Mouse (Mus musculus) liver, embryonic 15.5 days (tissue): ENCODE data around the gene Apbb1ip. TPM values are rescaled to one million over a fixed set of nuclear protein-coding genes. Genes with fewer than 3 reads are reported as not detected.
"Not testable (repeated sequence)": the region's sequence is repeated elsewhere in the genome, so short reads cannot be mapped to it uniquely, and the experiment has no call there.

Experiments
- ATAC-seq: fragments of 200-750 bp; cut with Nextera tagmentation; 2 replicates; pipeline ENCODE4 v1.8.0; 2017; ENCODE audit warnings: moderate number of reproducible peaks, mild to moderate bottlenecking, moderate library complexity; ENCODE audit not compliant: insufficient read depth
- H3K27ac ChIP-seq: fragments of 300-500 bp; sonication (generic); replicated peaks from 2 replicates; pipeline ENCODE4 v1.5.1; 2015; ENCODE audit warnings: mild to moderate bottlenecking, inconsistent platforms
- H3K27me3 ChIP-seq: fragments of 300-500 bp; sonication (generic); 2 replicates; pipeline ENCODE4 v1.6.1; 2015; ENCODE audit warnings: mild to moderate bottlenecking, inconsistent platforms
- H3K36me3 ChIP-seq: fragments of 300-500 bp; sonication (generic); replicated peaks from 2 replicates; pipeline ENCODE4 v1.6.1; 2015; ENCODE audit warnings: moderate library complexity, mild to moderate bottlenecking, inconsistent platforms
- H3K4me1 ChIP-seq: fragments of 300-500 bp; sonication (generic); replicated peaks from 2 replicates; pipeline ENCODE4 v1.6.1; 2015; ENCODE audit warnings: inconsistent platforms
- H3K4me2 ChIP-seq: fragments of 300-500 bp; sonication (generic); 2 replicates; pipeline ENCODE4 v1.6.1; 2015; ENCODE audit warnings: moderate library complexity, mild to moderate bottlenecking, inconsistent platforms
- H3K4me3 ChIP-seq: fragments of 300-500 bp; sonication (generic); replicated peaks from 2 replicates; pipeline ENCODE4 v1.5.1; 2015; ENCODE audit warnings: mild to moderate bottlenecking, inconsistent platforms
- H3K9ac ChIP-seq: fragments of 300-500 bp; sonication (generic); 2 replicates; pipeline ENCODE4 v1.6.1; 2015; ENCODE audit warnings: moderate library complexity, mild to moderate bottlenecking, inconsistent platforms
- H3K9me3 ChIP-seq: fragments of 300-500 bp; sonication (generic); replicated peaks from 2 replicates; pipeline ENCODE4 v1.6.1; 2016; ENCODE audit warnings: inconsistent platforms
- WGBS: fragments of 180-500 bp; shearing (Covaris S2); methylation state at CpG from one replicate; pipeline ENCODE4 v1.1.7; 2015; ENCODE audit warnings: mixed read lengths; ENCODE audit not compliant: insufficient replicate concordance; 5-methylcytosine and 5-hydroxymethylcytosine counted together
- polyA plus RNA-seq: library from polyadenylated mRNA; unstranded; fragments of >200 nt; fragmentation: Nextera tagmentation; extraction: Ambion mirVana; gene quantifications from 2 replicates; pipeline ENCODE4 v1.2.1, GENCODE M21; 2015

Apbb1ip gene
- polyA plus RNA-seq, 1 experiment from 2014 or later, result 13.1 TPM

- not testable (repeated sequence) for H3K9me3 ChIP-seq, H3K4me3 ChIP-seq, H3K9ac ChIP-seq, H3K27ac ChIP-seq, H3K27me3 ChIP-seq, ATAC-seq, H3K4me2 ChIP-seq, H3K36me3 ChIP-seq, H3K4me1 ChIP-seq
- 67% methylated on average over 3 of the region's 3 CpGs for WGBS
Observed at GRCm38 (mm10) chr2:22880726-22881125, 106.8 kb downstream of the Apbb1ip start.

DNA sequence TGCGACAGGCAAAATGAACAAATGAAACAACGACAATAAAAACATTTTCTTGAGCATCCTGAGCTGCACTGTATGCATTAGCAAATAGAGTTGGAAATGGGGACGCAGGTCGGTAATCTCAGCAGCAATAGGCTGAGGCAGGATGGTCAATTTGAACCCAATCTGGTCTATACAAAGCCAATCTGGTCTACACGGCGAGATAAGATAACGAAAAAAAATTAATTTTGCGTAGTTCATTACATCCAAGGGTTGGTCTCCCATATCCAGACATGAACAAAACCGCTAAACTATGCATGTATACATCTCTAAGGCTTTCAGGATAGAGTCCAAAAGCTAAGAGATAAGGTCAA is 121.0 kb downstream of the Apbb1ip start:
- peak; percentile 13; the same call in 1 of the 2 replicates for ATAC-seq
- Histone ChIP-seq H3K9me3 (no peaks in the 10 kb centered on the region), H3K4me3 (peak overlapping the region; percentile 95), H3K9ac (peak overlapping the region; percentile 70), H3K4me1 (peaks cover 19% of the 10 kb centered on the region), H3K27ac (peak overlapping the region; percentile 84), H3K4me2 (peak overlapping the region; percentile 82), H3K36me3 (0 out of 2 replicates have a peak, but pooled peaks cover 4% of the 10 kb centered on the region), H3K27me3 (no peaks in the 10 kb centered on the region)
- 11% methylated on average over 9 of the region's 9 CpGs for WGBS

DNA sequence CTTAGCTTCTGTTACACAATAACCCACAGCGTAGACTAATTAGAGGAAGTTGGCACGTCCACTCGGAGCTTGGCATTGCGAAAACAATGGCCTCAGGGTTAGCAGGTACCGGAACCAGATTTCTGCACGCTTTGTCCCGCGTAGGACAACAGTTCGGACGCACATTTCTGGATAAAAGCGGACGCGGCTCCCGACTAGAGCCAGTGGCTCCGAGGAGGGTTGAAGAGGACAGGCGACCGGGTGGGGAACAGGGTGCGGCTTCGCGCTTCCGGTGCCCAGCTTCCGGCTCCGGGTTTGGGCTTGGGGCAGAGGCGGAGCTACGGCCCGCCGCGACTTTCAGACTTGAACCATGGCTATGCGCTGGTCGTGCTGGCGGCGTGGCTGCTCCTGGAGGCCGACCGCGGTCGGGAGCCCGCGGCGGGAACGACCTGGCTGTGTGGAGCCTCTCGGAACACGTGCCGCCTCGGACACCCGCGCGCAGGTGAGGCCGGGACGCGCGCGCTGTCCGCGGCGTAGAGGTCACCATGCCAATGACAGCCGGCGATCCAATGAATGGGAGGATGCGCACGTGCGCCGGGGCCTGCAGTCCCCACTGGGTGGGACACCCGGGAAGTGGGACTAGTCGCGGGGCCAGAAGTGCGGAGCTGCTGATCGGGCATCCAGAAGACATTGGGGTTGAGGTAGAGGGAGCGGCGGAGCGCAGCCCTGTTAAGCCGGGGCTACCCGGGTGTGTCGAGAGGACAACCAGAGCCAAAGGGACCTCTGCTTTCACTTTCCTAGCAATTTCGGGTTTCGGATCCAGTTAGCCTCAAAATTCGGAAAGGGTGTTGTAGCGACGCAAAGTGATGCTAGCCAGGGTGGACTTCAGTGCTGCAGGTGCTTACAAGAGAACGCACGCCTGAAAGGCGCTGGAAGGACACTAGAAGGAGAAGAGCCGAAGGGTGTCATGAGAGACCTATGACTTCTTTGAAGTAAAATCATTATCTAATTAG is 121.7 kb downstream of the Apbb1ip start, which contains the start of gene Pdss1:
Gene Pdss1 (plus strand): TSS at position 241 of the 992 bp plus-strand sequence.
- WGBS, result under 1% methylated on average over 81 of the region's 81 CpGs
- peak within 1 kb of the TSS; percentile 95 for H3K4me3 ChIP-seq
- peak within 1 kb of the TSS; percentile 84 for H3K27ac ChIP-seq
- H3K4me1 ChIP-seq, result peaks cover 19% of the 10 kb centered on the region
- ATAC-seq, result peak; percentile 98
- H3K9ac ChIP-seq, result peak within 1 kb of the TSS; percentile 70
- H3K9me3 ChIP-seq, result no peaks in the 10 kb centered on the region
- H3K4me2 ChIP-seq, result peak within 1 kb of the TSS; percentile 82
- H3K36me3 ChIP-seq, result 0 out of 2 replicates have a peak, but pooled peaks cover 5% of the 10 kb centered on the region
- no peaks in the 10 kb centered on the region for H3K27me3 ChIP-seq

GRCm38 (mm10) chr2:22903947-22904346 is 130.1 kb downstream of the Apbb1ip start:
- Histone ChIP-seq H3K4me2 (no peak overlapping the region), H3K27me3 (no peaks in the 10 kb centered on the region), H3K36me3 (peaks cover 55% of the 10 kb centered on the region), H3K9me3 (no peaks in the 10 kb centered on the region), H3K27ac (no peak overlapping the region), H3K9ac (no peak overlapping the region), H3K4me1 (peaks cover 6% of the 10 kb centered on the region; the same call in 1 of the 2 replicates), H3K4me3 (no peak overlapping the region)
- peak; percentile 54 for ATAC-seq
- WGBS, result 22% methylated on average over 3 of the region's 3 CpGs

GRCm38 (mm10) chr2:22914421-22914820 is 140.5 kb downstream of the Apbb1ip start:
- Histone ChIP-seq H3K27me3 (no peaks in the 10 kb centered on the region), H3K27ac (no peak overlapping the region), H3K4me3 (no peak overlapping the region), H3K9me3 (no peaks in the 10 kb centered on the region), H3K4me1 (no peaks in the 10 kb centered on the region), H3K36me3 (peaks cover 60% of the 10 kb centered on the region), H3K4me2 (no peak overlapping the region), H3K9ac (no peak overlapping the region)
- WGBS, result 85% methylated on average over 3 of the region's 3 CpGs
- no peak for ATAC-seq

DNA sequence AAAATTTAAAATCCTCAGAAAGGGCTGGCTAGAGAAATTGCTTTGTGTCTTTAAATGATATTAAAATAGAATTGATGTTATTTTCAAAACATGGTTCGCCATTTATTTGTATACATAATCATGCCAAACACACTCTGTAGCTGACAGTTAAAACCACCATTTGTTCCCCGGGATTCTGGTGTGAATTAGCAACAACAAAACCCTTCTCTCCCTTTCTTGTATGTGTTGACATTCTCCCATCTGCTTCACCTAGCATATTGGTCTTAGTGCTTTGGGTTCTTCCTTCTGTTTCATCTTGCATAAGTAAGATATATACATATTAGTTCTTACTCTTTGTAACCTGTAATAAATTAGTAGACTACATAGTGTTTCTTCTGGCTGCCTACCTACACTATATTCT is 144.8 kb downstream of the Apbb1ip start:
- H3K4me1 ChIP-seq, result no peaks in the 10 kb centered on the region
- no peak overlapping the region for H3K27ac ChIP-seq
- H3K9ac ChIP-seq, result no peak overlapping the region
- WGBS, result 72% methylated on average over 2 of the region's 2 CpGs
- ATAC-seq, result no peak
- no peaks in the 10 kb centered on the region for H3K27me3 ChIP-seq
- H3K4me2 ChIP-seq, result no peak overlapping the region
- no peak overlapping the region for H3K4me3 ChIP-seq
- H3K9me3 ChIP-seq, result no peaks in the 10 kb centered on the region
- peaks cover 31% of the 10 kb centered on the region for H3K36me3 ChIP-seq

Other genes with a start within 250 kb of the Apbb1ip start
- 0.02 and 0.10 TPM in 2 replicates for gene Gad2, start 151.9 kb upstream of the Apbb1ip start, polyA plus RNA-seq
- 11.4 and 12.2 TPM in 2 replicates for gene Pdss1, start 121.4 kb downstream of the Apbb1ip start, polyA plus RNA-seq